Mouse (Mus musculus): ENCODE measurements around the gene Cldn7. TPM values are rescaled to one million over a fixed set of nuclear protein-coding genes. Genes with fewer than 3 reads are reported as not detected.

Cldn7 gene
- total and polyA plus RNA-seq, 3 experiments, result 0.31 to 0.36 TPM; not detected in 1

- no peak for TF ChIP-seq ZKSCAN1 (IDR thresholded peaks at IDR 0.05; ENCODE audit: low read depth, low read length)
- peak; percentile 65 for TF ChIP-seq HCFC1 (IDR thresholded peaks at IDR 0.05; ENCODE audit: low read depth, low read length)
- TF ChIP-seq BHLHE40 (IDR thresholded peaks at IDR 0.05; ENCODE audit: borderline replicate concordance, low read depth, low read length), result no peak
- TF ChIP-seq ELF1 (IDR thresholded peaks at IDR 0.05; ENCODE audit: low read depth, low read length), result no peak
- no peak for TF ChIP-seq KAT2A (conservative IDR thresholded peaks at IDR 0.05; ENCODE audit: low read depth, low read length)
- peak; percentile 36; the same call in 1 of the 2 replicates for TF ChIP-seq MYB (IDR thresholded peaks at IDR 0.05; ENCODE audit: low read depth, low read length)
- no peak for TF ChIP-seq TBP (IDR thresholded peaks at IDR 0.05; ENCODE audit: low read depth, low read length)
- no peak for TF ChIP-seq JUND (IDR thresholded peaks at IDR 0.05; ENCODE audit: low read depth, low read length)
- peak; percentile 71 for TF ChIP-seq SIN3A (IDR thresholded peaks at IDR 0.05; ENCODE audit: low read length)
- peak; percentile 32 to 43; a peak in 1 of 4 replicates for TF ChIP-seq POLR2A (IDR thresholded peaks at IDR 0.05; ENCODE audit: control insufficient read depth in 1 of 2, insufficient read depth in 1 of 2, low read depth in 1 of 2, low read length in 2 of 2, poor library complexity in 1 of 2)
- no peak for TF ChIP-seq TAL1 (IDR thresholded peaks at IDR 0.05; ENCODE audit: low read length)
- TF ChIP-seq SMC3 (IDR thresholded peaks at IDR 0.05; ENCODE audit: low read depth, low read length), result no peak
Observed at GRCm38 (mm10) chr11:69935137-69935879, 29.3 kb upstream of the Cldn7 start, which contains the start of gene Ybx2 (continued).

GRCm38 (mm10) chr11:69936156-69936555 lies 28.4 kb upstream of the Cldn7 start:
- Histone ChIP-seq H3K9me3 (replicated peaks; ENCODE audit: insufficient read depth, low read length) (no peaks in the 10 kb centered on the region), H3K27ac (ENCODE audit: control insufficient read depth, low read depth, low read length) (no peak overlapping the region), H3K4me1 (ENCODE audit: control insufficient read depth in 1 of 2, insufficient read depth in 2 of 2, low read length in 2 of 2) (peaks cover 5 to 19% of the 10 kb centered on the region in 2 experiments; a peak in 2 of 4 replicates), H3K27me3 (ENCODE audit: control insufficient read depth in 1 of 2, insufficient read depth in 2 of 2, low read length in 2 of 2) (peaks cover 0 to 2% of the 10 kb centered on the region in 2 experiments; a peak in 2 of 4 replicates), H3K4me3 (ENCODE audit: control insufficient read depth in 1 of 2, insufficient read depth in 1 of 2, low read depth in 2 of 2, low read length in 2 of 2) (no peak overlapping the region), H3K79me2 (ENCODE audit: control insufficient read depth, insufficient read depth, low read length, poor library complexity) (no peaks in the 10 kb centered on the region), H3K36me3 (ENCODE audit: control insufficient read depth in 1 of 2, insufficient read depth in 2 of 2, low read length in 2 of 2) (peaks cover 0 to 18% of the 10 kb centered on the region in 2 experiments; a peak in 2 of 4 replicates), H3K9ac (ENCODE audit: control insufficient read depth, low read depth, low read length, poor library complexity, severe bottlenecking) (no peak overlapping the region)
- TF ChIP-seq MAZ (IDR thresholded peaks at IDR 0.05; ENCODE audit: low read depth, low read length), result no peak
- TF ChIP-seq MYB (IDR thresholded peaks at IDR 0.05; ENCODE audit: low read depth, low read length), result no peak
- TF ChIP-seq POLR2A (IDR thresholded peaks at IDR 0.05; ENCODE audit: control insufficient read depth in 1 of 2, insufficient read depth in 1 of 2, low read depth in 1 of 2, low read length in 2 of 2, poor library complexity in 1 of 2), result no peak
- no peak for TF ChIP-seq CHD1 (IDR thresholded peaks at IDR 0.05; ENCODE audit: low read depth, low read length)
- no peak for TF ChIP-seq MEF2A (IDR thresholded peaks at IDR 0.05; ENCODE audit: extremely low read depth, insufficient replicate concordance, low read depth, low read length, poor library complexity, severe bottlenecking)
- no peak for TF ChIP-seq CTCF (IDR thresholded peaks at IDR 0.05 in 2 of 3, conservative IDR thresholded peaks at IDR 0.05 in 1 of 3; ENCODE audit: control insufficient read depth in 1 of 3, insufficient read depth in 1 of 3, low read depth in 2 of 3, low read length in 3 of 3, poor library complexity in 1 of 3, severe bottlenecking in 1 of 3)
- TF ChIP-seq SMC3 (IDR thresholded peaks at IDR 0.05; ENCODE audit: low read depth, low read length), result no peak
- TF ChIP-seq ELF1 (IDR thresholded peaks at IDR 0.05; ENCODE audit: low read depth, low read length), result no peak
- TF ChIP-seq MAX (IDR thresholded peaks at IDR 0.05; ENCODE audit: low read length), result no peak
- no peak for TF ChIP-seq TBP (IDR thresholded peaks at IDR 0.05; ENCODE audit: low read depth, low read length)
- no peak for TF ChIP-seq GABPA (IDR thresholded peaks at IDR 0.05; ENCODE audit: low read depth, low read length)
- TF ChIP-seq E2F4 (IDR thresholded peaks at IDR 0.05; ENCODE audit: borderline replicate concordance, low read depth, low read length), result no peak
- no peak for TF ChIP-seq USF2 (IDR thresholded peaks at IDR 0.05; ENCODE audit: borderline replicate concordance in 1 of 2, insufficient read depth in 1 of 2, low read depth in 1 of 2, low read length in 2 of 2)
- TF ChIP-seq ZC3H11A (IDR thresholded peaks at IDR 0.05; ENCODE audit: low read depth, low read length), result no peak
- no peak for TF ChIP-seq BHLHE40 (IDR thresholded peaks at IDR 0.05; ENCODE audit: borderline replicate concordance, low read depth, low read length)
- no peak for TF ChIP-seq HCFC1 (IDR thresholded peaks at IDR 0.05; ENCODE audit: low read depth, low read length)
- no peak for DNase-seq (ENCODE audit: low read depth, low spot score)
